Mouse (Mus musculus) T-cell, adult 2 months (primary cell): ENCODE measurements around the gene Plcb1.

ENCODE experiments used
- DNase-seq: peaks from one replicate; pipeline ENCODE4 v3.0.0; 2022; ENCODE audit warnings: low spot score

The Plcb1 gene

GRCm38 (mm10) chr2:135072503-135072902 is 286.6 kb downstream of the Plcb1 start:
- no peak for DNase-seq

DNA sequence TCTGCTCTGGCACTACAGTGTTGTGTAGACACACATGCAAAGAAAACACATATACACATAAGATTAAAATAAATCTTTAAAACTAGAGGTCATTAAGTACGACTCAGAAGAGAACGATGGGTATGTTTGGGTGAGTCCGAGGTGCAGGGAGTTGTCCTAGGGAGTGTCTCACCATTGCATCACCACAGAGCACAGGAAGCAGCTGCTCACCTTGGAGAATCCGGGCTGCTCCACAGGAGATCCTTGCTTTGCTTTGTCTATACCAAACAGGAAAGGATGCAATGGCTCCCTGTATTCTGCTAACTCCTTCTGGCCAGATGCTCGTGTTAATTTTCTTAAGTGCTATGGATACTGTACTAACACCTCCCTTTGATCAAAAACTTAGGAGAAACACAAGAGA is 287.1 kb downstream of the Plcb1 start:
- DNase-seq, result no peak

- DNase-seq, result no peak
These were observed 289.5 kb downstream of the Plcb1 start for GRCm38 (mm10) chr2:135075375-135075774.

DNA sequence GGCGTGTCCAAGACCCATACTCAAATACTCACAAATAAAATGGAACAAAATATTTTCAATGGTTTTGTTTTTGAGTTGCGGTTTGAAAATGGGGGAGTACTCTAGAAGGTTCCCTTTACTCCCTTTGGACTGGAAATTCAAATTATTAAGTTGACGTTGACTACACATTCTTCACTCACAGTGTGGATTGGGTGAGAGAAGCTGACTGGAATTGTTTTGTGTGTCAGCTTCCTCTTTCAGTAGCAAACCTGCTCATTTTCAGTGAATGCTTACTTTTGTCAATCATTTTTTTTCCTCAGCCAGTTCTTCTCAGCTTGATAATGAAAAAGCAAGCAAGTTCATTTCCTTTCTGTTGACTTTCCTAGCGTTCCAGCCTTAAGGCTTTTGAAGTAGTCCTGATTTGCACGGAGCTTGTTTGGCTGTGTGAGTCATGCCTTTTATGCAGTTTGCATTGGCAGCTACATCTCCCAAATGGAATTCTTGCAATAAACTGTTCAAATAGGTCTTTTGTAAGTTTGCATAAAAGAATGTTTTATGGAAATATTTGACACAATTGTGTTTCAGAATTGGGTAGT is 306.8 kb downstream of the Plcb1 start:
- no peak for DNase-seq

DNA sequence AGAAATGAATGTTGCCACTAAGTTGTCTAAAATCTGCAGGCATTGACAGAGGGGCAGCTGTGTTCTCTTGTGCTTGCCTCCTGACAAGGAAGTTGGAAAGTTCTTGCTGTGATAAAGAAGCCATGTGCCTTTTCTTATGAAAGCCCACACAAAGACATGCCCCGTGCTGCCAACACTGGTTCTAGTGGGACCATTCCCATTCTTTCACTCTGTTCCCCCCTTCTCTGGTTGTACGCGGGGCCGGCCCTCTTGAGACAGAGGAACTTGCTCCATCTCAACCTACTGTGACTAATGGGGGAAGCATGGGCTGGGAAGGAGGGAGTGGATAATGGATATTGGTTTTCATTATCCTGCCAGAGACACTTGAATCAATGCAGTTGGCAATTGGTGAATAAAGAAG is 315.4 kb downstream of the Plcb1 start:
- no peak for DNase-seq

DNA sequence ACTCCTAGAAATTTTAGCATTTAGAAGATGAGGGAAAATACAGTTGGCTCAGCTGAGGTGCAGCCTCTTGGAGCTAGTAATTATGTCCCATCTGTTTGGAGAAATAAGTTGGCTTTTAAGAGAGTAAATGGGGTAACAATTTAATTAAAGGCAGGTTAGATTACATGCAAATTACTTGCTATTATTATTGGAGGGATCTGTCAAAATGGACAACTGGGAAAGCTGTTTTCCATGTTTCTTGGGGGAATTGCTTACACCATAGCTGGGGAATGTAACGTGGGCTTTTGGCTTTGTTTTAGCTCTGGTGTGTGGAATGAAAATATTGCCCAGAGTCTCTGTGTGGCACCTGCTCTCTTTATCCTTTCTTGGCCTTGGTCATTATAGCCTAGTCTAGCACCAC is 316.1 kb downstream of the Plcb1 start:
- DNase-seq, result no peak

GRCm38 (mm10) chr2:135106649-135107048 is 320.8 kb downstream of the Plcb1 start:
- DNase-seq, result no peak

DNA sequence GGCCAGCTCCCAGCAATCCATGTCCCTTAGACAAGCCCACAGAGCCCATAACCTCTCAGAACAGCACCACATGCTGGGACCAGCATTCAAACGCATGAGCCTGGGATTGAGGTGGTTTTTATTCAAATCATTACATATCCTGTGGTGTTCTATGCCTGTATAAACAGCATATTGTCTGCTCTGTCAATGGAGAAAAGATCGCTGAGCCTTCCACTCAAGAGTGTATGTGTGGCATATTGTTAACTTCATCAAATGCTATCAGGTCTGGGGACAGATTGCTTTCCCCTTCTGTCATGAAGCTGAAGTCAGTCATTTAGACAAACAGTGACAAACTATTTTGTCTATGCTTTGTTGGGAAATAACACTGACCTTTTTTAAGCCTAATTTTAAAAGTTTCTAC is 322.7 kb downstream of the Plcb1 start:
- DNase-seq, result no peak

DNA sequence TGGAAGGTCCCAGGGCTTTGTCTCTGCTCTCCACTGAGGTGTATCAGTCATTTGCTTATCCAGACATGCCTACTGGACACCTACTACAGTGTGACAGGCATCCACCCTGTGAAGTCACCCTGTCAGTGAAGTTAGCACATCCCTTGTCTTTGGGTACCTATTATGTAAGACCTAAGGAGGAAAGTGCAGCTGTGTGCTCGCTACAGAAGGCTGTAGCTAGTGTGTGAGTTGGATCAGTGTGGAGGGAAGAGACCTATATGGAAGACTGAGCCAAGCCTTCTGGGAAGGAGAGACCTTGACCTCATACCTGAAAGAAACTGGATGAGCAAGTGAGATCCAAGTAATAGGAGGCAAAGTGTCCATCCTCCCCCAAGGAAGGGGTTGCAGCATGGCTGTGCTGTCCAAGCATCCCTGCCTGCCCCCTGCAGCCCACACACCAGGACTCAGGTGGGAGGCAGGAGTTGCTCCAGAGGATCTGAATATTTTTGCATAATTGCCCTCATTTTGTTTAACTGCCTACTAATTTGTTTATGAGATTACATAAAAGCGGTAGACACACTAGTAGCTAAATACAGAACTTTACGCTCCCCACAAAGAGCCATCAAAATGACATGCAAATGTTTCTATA is 328.7 kb downstream of the Plcb1 start:
- no peak for DNase-seq

- no peak for DNase-seq
These were observed 337.2 kb downstream of the Plcb1 start for GRCm38 (mm10) chr2:135123057-135123456.

GRCm38 (mm10) chr2:135123695-135124343 is 338.0 kb downstream of the Plcb1 start:
- DNase-seq, result no peak

DNA sequence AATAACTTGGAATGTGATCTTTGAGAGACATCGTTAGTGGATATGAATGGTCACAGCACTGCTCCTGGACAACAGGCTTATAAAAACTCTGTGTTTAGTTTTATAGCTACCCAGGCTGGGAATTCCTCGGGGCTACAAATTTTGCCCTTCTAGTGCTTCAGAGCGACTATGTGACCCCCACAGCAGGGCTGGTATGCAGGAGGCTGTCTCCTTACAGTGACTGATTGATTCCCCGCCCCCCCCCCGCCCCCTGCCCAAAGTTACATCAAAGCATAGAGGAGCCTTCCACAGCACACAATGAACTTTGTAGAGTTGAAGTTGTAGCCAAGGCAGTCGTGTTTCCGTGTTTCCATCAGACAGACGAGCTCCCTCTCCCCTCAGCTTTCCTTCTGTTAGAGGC is 354.7 kb downstream of the Plcb1 start:
- DNase-seq, result no peak

DNA sequence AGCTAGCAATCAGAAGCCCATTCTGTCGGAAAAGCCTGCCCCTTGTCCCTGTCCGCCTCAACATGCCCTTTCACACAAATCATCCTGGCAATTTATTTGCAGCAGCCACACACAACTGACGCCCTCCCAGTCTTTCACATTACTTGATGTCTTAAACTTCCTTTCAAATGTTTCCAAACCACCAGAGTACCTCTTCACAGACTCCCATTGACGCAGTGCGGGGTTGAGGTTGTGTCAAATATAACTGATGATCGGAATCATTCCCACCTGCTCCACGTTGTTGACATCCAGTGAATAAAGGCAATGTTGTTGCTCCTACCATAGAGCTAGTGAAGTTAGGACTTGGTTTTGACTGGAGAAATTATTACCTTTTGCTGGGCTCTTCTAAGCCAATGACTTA is 366.4 kb downstream of the Plcb1 start:
- no peak for DNase-seq

DNA sequence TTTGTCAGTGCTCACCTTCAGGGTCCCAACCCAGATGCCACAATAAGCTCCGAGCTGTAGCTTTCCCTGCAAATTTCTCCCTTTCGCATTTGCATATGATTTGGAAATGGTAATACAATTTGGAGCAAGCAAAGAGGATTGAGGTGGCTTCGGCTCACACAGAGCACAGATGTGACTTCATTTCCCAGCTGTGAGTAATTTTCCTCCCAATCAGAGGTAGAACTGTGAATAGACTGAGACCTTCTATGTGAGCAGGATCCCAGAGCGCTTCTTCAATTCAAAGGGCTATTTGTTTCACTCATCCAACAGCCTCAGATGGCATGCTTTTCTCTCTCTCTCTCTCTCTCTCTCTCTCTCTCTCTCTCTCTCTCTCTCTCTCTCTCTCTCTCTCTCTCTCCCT is 367.4 kb downstream of the Plcb1 start:
- no peak for DNase-seq

DNA sequence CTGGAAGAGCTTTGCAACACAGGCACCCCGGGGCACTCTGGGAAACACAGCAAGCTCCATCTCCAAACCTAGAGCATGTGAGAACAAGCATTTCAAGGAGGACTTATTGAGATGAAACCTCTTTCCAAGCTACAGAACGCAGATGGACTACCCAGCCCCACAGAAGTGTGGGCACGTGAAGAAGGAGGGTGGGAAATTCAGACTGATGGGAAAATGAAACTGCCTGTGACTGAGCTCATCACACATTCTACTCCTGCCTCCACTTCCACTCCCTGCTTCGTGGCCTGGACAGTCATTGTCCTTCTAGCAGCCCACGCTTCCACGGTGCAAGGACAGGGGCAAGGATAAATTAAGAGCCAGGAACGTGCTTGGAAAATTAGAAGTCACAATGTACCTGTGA is 370.2 kb downstream of the Plcb1 start:
- DNase-seq, result no peak

DNA sequence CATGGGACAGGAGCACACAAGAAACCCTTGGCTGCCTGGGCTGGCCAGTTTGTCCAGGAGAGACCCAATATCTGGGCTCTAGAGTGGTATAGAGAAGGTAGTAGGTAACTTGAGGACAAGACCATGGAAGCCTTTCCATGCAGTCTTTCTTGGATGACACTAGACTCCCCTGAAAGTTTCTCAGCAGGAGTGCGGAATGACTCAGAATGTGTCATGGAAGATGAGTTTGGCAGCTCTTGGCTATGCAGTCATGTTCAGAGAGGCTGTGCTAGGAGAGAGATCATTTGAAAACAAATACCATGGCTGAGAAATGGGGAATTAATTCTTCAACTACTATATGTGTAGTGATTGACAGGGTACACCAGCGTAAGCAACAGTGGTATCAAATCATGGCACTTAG is 372.1 kb downstream of the Plcb1 start:
- DNase-seq, result no peak

- no peak for DNase-seq
These were observed 375.8 kb downstream of the Plcb1 start for GRCm38 (mm10) chr2:135161673-135162072.

- DNase-seq, result no peak
These were observed 379.6 kb downstream of the Plcb1 start for GRCm38 (mm10) chr2:135165512-135165911.

DNA sequence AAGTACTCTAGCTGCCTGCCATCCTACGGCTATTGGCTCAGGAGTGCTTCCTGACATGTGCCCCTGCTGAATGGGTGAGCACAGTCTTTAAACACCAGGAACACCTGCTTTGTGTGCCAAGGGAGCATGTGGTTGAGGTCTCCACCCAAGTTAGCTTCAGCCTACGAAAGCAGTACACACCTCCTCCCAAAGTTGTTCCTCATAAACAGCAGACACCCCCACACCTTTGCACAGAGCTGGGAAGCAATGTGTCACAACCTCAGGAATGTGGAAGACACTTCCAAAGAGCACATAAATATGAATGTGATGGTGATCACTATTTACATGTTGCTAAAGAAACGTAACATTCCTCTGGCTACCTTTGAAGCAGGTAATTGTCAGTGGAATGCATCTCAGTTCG is 389.7 kb downstream of the Plcb1 start:
- DNase-seq, result no peak

DNA sequence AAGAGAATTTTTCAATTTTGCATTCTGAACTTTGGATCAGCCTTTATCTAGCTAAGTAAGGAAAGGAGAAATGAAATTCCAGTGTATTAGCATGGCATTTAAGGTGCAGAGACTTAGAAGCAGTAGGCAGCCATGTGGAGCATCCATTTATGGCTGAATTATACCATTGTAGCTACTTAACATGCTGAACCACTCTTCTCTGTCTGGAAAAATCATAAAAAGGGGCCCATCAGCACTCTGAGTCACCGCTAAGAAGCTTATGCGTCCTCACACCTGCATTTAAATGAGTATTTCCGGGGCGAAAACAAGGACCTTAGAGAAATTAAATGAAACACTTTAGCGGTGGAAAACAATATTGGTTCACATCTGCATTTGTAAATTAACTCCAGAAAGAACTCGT is 401.8 kb downstream of the Plcb1 start:
- DNase-seq, result no peak

DNA sequence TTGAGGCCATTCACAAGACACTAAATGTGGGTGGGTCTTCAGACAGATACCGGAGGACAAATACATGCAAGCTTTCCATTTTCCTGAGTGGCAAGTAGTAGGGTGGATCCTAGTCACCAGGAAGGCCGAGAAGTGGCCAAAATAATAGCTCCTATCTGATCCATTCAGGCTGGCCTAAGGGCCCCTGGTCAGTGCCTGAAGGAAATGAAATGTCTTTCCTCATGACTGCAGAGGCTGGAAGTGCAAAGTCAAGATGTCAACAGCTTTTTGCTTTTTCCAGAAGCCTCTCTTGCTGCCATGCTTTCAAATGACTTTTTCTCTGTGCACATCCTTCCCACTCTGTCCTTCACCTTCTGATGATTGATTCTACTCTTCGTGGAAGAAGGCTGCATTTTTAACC is 415.0 kb downstream of the Plcb1 start:
- no peak for DNase-seq

- DNase-seq, result no peak
These were observed 416.5 kb downstream of the Plcb1 start for GRCm38 (mm10) chr2:135202390-135202789.

GRCm38 (mm10) chr2:135204141-135205120 is 418.6 kb downstream of the Plcb1 start:
- no peak for DNase-seq
